Mouse (Mus musculus) bone marrow macrophage, adult 2 months (primary cell): Measurements from ENCODE around the gene Dguok. TPM values are rescaled to one million over a fixed set of nuclear protein-coding genes. Genes with fewer than 3 reads are reported as not detected.
A peak's percentile ranks its signal among the peaks of the same experiment; 100 is the strongest.

Experiments used
- H3K27ac ChIP-seq: 2 replicates; pipeline ENCODE4 v1.5.1; 2012; ENCODE audit warnings: low read depth, low read length; ENCODE audit not compliant: insufficient read depth
- H3K4me1 ChIP-seq: 2 replicates; pipeline ENCODE4 v1.6.1; 2012; ENCODE audit warnings: low read length; ENCODE audit not compliant: control insufficient read depth, insufficient read depth
- H3K4me3 ChIP-seq: 2 replicates; pipeline ENCODE4 v1.5.1; 2012; ENCODE audit warnings: mild to moderate bottlenecking, low read length, moderate library complexity; ENCODE audit not compliant: insufficient read depth
- CTCF ChIP-seq: IDR thresholded peaks from 2 replicates; pipeline ENCODE4 v1.5.1; 2012; ENCODE audit warnings: low read depth, mild to moderate bottlenecking, low read length, moderate library complexity
- POLR2A ChIP-seq: IDR thresholded peaks from 2 replicates; pipeline ENCODE4 v1.6.1; 2012; ENCODE audit warnings: mild to moderate bottlenecking, low read depth, low read length, borderline replicate concordance
- polyA plus RNA-seq: library from polyadenylated mRNA; stranded (reverse); fragments of >200 nt; gene quantifications from 2 replicates; pipeline ENCODE4 v1.2.4, GENCODE M21; 2012; ENCODE audit not compliant: missing spikeins, insufficient read depth, insufficient read length

The Dguok gene
- polyA plus RNA-seq, 1 experiment: 61.5 TPM

DNA sequence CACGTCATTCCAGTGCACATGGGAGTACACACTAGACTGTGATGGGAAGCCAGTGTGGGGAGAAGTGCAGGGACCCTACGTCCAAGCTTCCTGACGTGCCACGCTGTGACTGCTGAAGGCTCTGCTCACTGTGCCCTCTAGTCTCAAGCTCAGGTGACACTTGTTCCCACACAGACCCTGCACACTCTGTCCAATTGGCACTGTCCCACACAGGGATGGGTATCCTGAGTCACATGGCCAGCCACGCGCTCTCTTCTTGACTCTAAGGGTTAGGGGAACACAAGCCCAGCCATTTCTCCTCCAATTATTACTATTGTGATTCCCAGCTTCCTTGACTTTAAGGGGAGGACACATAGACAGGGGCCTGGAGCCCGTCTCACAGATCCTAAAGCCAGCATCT lies 23.0 kb downstream of the Dguok start:
- TF ChIP-seq CTCF: no peak
- no peak for TF ChIP-seq POLR2A
- Histone ChIP-seq H3K4me1 (peaks cover 54% of the 10 kb centered on the region), H3K27ac (0 out of 2 replicates have a peak overlapping the region, but pooled peaks have one; percentile 0), H3K4me3 (no peak overlapping the region)

DNA sequence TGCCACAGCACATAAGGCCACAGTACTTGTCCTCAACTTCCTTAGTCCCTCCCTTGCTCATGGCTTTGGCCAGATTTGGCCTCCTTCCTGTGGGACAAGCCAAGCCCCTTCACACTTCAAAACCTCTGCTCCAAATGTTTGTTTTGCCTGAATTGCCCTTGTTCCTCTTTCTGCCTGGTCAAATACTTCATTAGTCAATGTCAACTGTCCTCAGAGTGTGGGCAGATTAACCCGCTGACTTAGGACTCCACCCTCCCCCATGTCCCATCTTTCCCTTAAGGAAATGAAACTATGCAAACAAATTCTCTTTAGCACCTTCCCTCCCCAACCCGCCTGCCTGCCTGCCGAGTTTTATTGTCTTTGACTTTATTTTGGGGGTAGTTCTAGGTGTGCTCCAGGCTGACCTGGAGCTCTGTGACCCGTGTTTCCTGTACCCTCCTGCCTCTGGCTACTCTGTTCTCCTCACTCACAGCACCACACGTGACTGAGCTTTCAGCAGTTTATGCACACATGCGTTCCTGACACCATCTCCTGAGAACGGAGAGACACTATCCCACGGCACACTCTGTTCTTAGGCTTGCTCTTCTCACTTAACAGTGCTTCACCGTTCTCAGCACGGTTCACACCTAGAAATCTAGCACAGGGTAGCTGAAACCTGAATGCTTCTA lies 24.2 kb downstream of the Dguok start:
- Histone ChIP-seq H3K4me3 (peak overlapping the region; percentile 28), H3K4me1 (peaks cover 53% of the 10 kb centered on the region), H3K27ac (peak overlapping the region; percentile 93)
- no peak for TF ChIP-seq CTCF
- no peak for TF ChIP-seq POLR2A

DNA sequence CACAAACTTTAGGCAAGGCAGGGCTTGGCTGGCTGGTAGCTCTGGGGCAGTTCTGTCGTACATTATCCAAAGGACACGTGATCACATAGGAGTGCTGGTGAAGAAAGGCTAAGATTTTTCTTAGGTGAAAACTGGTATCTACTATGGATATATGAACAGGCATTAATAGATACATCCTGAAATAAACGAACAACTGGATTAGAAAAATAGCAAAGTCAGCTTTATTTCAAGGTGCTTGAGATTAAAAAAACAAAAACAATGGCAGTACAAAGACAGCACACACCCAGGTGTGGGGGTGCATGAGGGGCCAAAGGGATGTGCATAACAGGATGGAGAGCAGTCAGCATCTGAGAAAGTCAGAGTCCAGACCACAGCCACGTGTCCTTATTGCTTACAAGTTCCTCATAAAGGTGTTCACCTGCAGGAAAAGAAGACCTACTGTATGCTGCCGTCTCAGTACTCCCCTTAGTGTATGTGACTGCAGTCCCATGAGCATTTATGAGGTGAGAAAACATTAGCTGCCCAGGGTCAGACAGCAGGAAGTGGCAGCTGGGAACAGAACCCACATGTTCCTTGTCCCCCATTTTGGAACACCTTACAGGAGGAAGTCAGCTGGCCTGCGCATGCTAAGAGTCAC lies 26.6 kb downstream of the Dguok start:
- peaks cover 62% of the 10 kb centered on the region for H3K4me1 ChIP-seq
- H3K4me3 ChIP-seq: no peak overlapping the region
- H3K27ac ChIP-seq: no peak overlapping the region
- TF ChIP-seq POLR2A: no peak
- no peak for TF ChIP-seq CTCF

DNA sequence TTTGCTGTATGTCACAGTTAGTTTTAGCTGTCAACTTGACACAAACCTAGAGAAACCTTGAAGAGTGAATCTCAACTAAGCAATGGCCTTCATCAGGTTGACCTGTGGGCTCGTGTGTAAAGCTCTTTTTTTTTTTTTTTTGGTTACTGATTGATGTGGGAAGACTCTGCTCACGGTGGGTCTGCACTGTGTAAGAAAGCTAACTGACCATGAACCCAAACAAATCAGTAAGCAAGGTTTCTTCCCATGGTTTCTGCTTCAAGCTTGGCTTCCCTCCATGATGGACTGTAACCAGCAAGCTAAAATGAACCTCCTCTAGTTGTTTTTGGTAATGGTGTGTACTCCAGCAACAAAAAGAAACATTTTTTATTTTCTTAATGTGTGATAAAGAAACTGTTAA lies 27.6 kb downstream of the Dguok start:
- TF ChIP-seq POLR2A: no peak
- TF ChIP-seq CTCF: no peak
- peaks cover 65% of the 10 kb centered on the region for H3K4me1 ChIP-seq
- no peak overlapping the region for H3K4me3 ChIP-seq
- no peak overlapping the region for H3K27ac ChIP-seq

DNA sequence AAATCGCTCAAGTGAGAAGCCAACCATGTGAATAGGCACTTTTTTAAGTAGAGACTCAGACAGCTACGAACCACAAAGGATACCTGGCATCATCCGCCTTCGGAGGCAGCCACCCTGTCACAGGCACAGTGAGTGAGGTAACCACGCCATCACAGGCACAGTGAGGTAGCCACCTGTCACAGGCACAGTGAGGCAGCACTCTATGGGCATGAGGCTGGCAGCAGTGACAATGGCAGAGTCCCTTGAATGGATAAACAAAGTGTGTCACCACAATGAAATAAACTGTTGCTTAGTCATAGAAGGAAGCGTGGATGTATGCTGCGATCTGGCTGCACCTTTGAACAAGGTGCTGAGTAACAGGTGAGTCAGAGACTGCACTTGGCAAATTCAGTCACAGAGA lies 28.1 kb downstream of the Dguok start:
- H3K4me1 ChIP-seq: peaks cover 61% of the 10 kb centered on the region
- H3K4me3 ChIP-seq: no peak overlapping the region
- H3K27ac ChIP-seq: no peak overlapping the region
- TF ChIP-seq POLR2A: no peak
- no peak for TF ChIP-seq CTCF

DNA sequence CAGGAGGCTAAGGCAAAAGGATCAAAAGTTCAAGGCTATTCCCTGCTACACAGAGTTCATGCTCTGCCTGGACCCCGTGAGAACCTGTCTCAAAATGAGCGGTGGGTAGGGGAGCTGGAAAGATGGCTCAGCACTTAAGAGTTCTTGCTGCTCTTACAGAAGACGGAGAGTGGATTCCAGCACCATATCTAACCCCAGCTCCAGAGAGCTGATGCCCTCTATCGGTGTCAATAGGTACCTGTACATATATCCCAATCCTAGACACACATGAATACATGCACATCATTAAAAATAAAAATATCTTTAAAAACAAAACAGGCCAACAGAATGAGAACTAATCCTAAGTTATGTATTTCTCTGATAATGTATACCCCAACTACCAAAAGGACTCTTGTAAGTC lies 28.6 kb downstream of the Dguok start:
- Histone ChIP-seq H3K27ac (no peak overlapping the region), H3K4me1 (peaks cover 63% of the 10 kb centered on the region), H3K4me3 (no peak overlapping the region)
- no peak for TF ChIP-seq POLR2A
- TF ChIP-seq CTCF: no peak

DNA sequence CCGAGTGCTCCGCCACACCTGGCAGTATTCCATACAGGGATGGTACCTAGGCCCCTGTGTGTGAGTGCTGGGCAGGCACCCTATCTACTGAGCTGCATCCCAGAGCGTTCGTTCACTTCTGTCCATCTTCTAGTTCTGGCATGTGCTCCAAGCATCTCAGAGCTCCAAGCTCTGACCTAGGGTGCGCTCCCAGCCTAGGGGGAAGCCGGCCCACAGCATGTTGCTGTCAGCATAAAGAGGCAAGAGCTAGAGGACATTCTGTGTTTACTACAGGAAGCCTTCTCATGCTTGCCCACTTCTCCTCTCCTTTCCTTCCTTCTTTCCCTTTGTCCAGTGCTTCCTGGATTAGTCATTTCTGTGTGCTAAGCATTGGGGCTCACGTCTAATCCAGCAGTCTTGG lies 31.3 kb downstream of the Dguok start:
- Histone ChIP-seq H3K4me3 (no peak overlapping the region), H3K4me1 (peaks cover 47% of the 10 kb centered on the region), H3K27ac (peak overlapping the region; percentile 54)
- TF ChIP-seq CTCF: no peak
- TF ChIP-seq POLR2A: no peak

DNA sequence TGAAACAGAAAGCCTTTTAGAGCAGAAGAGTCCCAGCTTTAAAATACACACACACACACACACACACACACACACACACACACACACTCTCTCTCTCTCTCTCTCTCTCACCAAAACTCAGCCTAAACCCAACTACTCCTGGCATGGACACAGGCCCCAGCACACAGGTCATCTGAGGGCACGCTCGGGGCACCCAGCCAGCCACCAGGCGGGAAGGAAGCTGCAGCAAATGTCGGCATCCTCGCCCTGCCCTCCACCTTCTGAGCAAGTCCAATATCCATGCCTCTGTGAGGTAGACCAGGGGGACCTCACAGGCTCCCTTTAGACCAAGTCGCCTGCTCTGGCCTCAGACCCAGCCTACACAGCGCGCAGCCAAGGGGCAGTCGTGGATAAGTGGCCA lies 33.5 kb downstream of the Dguok start:
- TF ChIP-seq POLR2A: no peak
- TF ChIP-seq CTCF: no peak
- H3K4me3 ChIP-seq: no peak overlapping the region
- peaks cover 42% of the 10 kb centered on the region for H3K4me1 ChIP-seq
- H3K27ac ChIP-seq: no peak overlapping the region

DNA sequence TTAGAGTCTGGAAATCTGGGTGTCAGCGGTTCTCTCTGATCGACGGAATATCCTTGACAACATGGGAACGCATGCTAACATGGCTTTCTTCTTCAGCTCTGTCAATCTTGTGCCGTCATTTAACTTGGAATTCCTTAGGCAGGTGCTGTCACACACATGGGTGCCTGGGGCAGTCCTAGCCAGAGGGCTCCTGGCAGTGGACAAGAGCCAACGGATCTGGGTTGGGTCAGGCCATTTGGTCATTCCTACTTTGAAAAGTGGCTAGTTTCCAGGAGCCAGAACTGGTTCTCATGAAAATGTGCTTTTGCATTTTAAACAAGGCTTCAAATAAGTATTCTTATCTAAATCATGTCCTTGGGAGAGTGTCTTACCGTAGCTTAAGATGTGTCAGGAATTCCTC lies 35.0 kb downstream of the Dguok start:
- Histone ChIP-seq H3K4me1 (peaks cover 29% of the 10 kb centered on the region), H3K4me3 (no peak overlapping the region), H3K27ac (no peak overlapping the region)
- TF ChIP-seq POLR2A (no peak), CTCF (no peak)

DNA sequence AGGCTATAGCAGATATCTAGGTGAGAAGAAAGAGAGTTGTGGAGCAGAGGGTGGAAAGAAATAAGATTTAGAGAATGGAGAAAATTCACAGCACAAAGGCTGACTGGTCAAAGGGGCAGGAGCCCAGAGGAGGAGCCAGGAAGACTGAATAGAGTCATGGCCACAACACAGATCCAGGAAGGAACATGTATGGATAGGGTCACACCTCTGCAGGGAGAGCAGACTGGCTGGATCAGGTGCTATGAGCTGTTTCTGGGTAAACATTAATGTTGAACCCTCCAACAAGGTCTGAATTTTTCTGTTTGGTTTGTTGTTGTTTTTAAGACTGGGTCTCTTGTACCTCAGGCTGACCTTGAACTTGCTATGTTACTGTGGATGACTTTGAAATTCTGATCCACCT lies 42.8 kb downstream of the Dguok start:
- no peaks in the 10 kb centered on the region for H3K4me1 ChIP-seq
- H3K4me3 ChIP-seq: no peak overlapping the region
- no peak for TF ChIP-seq POLR2A
- TF ChIP-seq CTCF: no peak
- no peak overlapping the region for H3K27ac ChIP-seq

DNA sequence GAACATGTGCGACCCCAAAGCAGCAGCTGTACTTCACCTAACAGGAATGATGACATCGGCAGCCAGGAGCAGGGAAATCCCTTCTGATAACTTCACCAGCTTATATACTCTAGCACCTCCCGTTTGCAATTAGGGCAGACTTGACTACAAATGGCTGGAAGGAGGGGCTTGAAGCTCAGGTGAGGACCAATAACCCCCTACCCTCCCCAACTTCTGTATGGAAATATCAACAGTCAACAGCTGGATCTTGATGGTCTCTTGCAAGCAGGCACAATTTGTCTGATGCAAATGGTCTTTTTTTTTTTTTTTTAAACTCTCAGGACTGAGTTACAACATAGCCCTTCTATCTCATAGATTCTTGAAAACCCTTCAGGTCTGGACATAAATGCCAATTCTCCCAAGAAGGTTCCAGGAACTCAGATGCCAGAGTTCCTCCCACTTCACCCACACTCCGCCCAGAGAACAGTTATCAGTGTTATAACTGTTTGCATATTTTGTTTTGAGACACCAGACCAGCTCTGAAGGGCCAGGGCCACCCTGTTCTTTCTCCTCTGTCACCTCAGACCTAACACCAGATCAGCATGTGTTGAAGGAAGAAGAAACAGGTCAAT lies 47.6 kb downstream of the Dguok start, which contains the start of gene Tet3:
Gene Tet3, minus strand, starts transcription at position 51 of the 611 bp plus-strand sequence.
- H3K4me1 ChIP-seq: peaks cover 19% of the 10 kb centered on the region
- H3K4me3 ChIP-seq: no peak within 1 kb of the TSS
- H3K27ac ChIP-seq: no peak within 1 kb of the TSS
- TF ChIP-seq POLR2A (no peak), CTCF (no peak)
